Mouse (Mus musculus) kidney, postnatal 14 days (tissue): ENCODE results near the gene Cwh43.

Experiments used
- DNase-seq: peaks from one replicate; pipeline ENCODE4 v3.0.0; 2022; ENCODE audit warnings: mixed read lengths

The Cwh43 gene

DNA sequence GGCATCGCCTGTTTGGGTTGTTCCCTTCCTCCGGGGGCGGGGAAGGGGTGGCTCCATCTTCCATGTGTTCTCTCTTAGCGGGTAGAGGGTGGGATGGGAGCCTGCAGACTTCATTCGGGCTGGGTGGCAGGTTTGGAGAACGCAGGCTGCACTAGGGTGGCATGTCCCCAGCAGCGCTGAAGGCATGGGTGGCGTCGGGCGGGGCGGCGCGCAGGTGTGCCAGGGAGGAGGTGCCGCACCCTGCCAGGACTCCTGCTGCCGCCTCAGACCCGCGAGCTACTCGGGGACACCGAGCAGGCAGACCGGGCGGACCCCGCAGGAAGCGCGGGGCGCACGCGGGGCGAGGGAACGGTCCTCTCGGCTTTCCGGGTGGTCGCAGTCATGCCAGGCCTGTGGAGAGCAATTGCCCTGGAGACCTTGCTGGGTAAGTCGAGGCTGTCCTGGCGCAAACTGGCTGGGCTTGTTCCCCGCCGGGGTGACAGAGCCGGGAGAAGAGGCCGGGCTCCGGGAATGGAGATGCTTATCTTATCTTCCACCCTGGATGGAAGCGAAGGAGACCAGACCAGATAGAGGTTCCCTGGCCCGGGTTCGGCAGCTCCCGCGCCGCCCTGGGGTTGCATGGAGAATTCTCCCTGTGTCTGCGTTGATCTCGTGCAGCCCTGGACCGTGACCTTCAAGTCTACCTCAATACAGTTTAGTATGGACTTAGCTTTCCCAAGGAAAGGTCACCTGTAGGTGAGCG is at the start of gene Cwh43:
Gene Cwh43 (plus strand): TSS at position 95 of the 742 bp plus-strand sequence.
- DNase-seq: peak; percentile 24

DNA sequence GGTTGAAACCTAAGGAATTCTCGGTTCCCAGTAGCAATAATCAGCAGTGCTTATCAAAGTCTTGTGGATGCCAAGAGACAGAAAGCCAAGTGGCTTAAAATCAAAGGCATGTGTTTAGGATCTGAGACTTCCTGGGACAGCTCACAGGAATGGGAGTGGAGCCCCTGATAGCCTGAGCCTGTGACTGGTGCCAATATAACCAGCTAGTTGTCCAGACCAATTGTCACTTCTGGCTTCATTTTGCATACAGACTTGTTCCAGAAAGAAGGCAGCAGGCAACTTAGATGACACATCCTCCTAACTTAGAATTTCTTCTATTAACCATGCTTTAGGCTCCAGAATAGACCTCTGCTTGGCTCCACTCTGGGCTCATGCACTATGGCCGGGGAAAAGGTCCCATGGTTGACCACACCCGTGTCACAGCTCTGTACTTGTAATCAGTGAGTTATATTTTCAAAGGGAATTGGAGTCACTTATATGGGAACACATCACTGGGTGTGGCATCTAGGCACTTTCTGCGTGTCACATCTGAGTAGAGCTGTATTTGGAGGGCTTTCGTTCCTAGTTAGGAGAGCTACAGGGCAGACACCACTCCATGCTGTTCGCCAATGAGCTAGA is 46.6 kb upstream of the Cwh43 start:
- DNase-seq: no peak

DNA sequence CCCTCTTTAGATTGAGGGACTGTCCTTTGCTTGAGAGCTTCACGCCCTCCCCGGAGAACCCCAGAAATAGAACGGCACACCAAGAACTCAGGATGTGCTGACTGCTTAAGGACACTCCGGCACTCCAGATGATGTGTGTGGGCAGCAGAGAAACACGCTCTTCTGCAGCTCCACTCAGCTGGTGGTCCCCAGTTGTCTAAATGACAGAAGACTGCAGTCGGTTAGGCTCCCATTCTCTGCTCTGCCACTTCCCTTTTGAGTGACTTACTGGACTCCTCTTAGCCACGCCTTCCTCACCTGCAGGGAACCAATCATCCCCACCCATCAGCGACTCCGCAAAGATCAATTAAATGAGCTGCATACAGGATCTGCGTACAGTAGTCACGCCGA is 46.1 kb upstream of the Cwh43 start:
- DNase-seq: no peak

DNA sequence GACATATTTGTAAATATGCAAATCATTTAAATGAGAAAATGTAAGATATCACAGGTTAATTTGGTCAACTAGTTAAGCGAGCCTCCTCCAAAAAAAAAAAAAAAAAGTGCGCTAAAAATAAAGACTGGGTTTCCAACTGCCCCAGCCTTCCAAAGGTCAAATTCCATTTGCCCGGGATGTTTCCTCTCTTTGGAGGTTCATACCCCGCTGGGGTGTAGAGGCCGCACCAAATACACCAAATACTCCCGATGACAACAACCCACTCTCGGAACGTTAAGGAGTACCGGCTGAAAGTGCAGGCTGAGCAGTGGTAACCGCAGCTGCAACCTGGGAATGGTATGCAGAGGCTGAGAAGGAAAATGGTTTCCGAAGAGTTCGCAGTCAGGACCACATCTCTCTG is 45.6 kb upstream of the Cwh43 start:
- no peak for DNase-seq

DNA sequence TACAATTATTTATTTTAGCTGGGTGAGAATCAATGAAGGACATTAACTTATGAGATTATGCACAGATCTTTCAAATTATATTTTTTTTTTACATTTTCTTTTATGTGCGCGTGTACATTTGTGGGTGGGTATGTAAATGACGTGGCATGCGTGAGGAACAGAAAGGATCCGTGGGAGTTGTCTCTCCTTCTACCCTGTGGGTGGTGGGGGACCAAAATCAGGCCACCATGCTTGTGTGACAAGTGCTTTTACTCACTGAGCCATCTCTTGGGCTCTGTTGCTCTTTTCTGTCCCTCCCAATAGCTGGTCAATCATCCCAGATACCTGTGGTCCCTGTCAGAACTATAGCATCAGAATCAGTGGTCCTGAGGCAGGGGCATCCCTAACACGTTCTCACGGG is 43.5 kb upstream of the Cwh43 start:
- DNase-seq: no peak

DNA sequence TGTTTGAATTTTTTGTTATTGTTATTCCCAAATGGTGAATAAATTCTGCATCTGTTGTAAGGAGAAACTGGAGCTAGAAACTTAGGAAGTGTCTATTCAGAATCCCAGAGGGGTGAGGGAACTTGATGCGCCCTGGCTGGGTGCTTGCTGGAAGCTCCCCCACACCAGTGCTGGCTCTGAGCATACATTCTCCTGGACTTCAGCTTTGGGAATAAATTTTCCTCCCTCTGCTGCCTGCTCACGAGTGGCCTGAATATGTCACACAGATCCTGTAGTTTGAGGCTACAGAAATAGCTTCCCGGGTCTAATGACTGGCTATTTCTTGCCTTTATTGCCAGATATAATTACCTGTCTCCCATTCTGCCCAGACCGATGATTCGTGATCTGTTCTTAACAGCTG is 43.1 kb upstream of the Cwh43 start:
- no peak for DNase-seq

DNA sequence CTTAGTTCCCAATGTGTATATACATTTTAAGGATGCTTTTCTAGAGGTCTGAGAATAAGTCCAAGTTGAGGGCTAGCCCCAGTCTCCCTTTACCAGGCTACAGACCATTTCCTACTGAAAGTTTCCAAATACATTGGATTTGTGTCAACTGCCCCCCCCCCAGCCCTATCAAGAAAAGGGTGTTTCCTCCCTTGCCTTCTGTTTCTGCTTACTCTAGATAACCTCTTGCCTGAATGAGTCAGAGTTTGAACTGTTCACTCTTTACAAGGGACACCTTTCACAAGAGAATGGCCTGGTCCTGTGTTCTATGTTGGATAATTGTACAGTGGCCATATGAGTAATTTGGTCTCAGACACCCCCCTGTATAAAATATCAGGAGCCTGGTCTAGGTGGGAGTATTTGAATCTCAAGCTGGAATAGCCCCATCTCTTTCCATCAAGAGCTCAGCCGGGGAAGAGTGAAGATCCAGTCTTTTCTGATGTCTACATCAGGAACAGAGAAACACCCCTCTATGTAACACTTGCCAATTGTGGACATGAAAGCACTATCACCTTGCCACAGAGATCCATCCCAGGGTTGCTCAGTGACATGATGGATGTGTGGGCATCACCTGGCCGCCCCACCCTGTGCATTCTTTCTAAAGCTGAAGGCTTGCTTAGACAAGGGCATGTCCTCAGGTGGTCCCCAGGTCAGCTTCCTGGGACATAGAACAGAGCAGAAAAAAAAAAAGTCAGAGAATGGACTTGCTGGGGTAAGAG is 41.6 kb upstream of the Cwh43 start:
- no peak for DNase-seq

DNA sequence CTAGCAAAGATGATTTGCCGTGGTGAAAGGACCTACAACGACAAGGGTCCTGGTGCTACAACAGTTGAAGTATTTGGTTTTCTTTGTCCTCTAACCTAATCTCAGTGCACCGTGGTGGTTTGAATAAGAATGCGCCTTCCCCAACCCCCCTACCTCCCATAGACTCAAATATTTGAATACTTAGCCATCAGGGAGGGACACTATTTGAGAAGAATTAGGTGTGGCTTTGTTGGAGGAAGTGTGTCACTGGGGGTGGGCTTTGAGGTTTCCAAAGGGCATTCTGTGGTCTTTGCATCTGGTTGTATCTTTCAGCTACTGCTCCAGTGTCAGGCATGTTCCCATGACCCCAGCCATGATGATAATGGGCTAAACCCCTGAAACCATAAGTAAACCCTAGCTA is 38.0 kb upstream of the Cwh43 start:
- DNase-seq: no peak

DNA sequence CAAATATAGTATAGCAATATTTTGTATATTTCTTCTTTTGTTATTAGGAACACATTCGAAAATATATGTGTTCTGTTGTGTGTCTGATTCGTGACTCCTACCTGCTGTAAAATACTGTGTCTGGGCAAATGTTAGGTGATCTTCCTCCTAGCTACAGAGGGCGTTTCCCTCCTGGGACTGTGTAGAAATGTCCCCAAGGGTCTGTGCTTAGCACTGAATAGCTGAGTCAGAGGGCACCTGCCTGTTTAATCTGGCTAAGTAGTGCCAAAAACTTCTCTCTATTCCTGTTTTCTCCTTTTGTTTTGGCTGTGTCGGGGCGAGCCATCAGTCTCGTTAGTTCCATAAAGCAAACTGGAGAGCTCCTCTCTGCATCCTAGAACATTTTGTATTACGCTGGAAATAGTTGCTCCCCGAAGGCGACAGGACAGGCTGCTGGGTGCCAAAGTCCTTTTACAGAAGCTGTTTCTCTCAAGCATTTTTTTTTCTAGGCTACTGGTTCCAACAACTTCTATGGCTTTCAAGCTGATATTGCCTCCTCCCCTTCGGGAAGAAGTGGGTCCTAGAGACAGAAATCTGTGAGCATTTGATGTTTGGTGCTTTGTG is 36.9 kb upstream of the Cwh43 start:
- no peak for DNase-seq

DNA sequence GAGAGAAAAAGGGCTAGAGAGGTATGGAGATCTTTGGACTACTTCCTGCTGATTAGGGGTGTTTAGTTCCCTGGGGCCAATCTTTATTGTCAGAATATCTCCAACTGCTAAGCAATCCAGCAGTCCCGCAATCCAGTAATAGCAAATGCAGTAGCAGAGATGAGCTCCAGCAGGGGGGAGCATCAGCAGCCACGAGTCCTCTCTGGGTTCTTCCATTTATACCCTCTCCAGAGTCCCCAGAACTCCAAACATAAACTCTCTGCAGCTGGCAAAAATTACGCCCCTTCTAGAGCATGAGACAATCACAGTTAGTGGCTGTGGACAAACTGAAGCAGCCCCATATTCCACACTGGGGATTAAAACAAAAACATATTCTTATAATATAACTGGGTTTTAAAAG is 36.1 kb upstream of the Cwh43 start:
- DNase-seq: no peak

DNA sequence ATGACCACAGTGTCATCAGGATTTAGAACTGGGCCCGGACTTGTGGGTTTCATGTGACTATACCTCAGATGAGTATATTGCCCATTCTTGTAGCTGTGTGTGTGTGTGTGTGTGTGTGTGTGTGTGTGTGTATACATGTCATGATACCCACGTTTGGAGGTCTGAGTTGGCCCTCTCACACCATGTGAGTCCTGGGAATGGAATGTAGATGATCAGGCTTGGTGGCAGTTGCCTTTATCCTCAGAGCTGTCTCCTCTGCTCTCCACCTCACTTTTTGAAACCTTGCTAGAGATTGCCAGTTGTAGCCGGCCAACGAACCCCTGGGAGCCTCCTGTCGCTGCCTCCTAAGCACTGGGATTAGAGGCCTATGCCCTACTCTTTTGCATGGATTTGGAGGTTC is 33.3 kb upstream of the Cwh43 start:
- DNase-seq: no peak

DNA sequence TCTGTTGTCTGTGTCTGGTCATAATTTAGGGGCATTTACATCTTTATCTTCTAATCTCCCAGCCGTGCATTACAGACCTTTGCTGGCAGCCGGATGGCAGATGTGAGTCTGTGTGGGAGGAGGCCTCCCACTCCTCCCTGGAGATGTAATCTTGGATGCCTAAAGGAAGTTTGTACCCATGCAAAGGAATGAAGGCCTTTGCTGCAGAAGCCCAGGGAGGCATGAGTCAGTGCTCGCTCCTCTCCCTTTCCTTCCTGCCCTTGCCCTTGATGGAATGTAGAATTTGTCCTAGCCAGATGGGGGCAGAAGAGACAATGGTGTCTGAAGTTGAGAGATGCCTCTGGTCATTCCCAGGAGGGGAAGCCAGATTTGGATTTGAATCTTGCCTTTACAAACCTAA is 32.7 kb upstream of the Cwh43 start:
- no peak for DNase-seq

DNA sequence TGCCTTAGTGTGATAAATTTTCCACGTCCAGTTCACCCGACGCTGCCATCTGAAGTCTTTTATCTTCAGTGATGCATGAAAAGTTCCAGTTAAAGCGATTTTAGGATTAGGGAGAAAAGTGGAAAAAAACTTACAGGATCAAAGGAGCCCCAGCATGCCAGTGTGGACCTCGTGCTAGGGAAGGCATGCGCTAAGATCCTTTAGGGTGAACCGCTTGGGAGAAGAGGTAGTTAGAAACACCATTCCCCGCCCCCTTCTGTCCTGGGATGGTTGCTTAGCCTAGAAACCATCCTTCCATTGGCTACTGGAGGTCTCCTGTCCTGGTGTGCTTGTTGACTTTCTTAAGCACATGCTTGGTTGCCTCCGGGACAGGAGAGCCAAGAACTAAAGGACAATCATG is 29.8 kb upstream of the Cwh43 start:
- DNase-seq: no peak

DNA sequence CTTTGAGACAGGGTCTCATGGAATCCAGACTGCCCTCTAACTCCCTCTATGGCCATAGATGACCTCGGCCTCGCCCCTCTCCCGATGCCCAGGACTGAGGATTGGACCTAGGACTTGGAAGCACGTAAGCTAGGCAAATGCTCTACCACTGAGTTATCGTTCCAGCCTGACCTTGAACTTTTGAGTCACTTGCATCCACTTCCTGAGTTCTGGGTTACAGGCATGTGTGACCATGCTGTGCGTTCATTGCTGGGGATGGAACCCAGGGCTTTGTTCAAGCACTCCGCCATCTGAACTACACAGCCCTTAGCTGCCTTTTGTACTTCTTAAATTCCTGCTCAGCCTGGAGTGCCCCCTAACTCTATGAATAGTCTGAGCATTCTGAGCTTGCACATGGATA is 29.4 kb upstream of the Cwh43 start:
- DNase-seq: no peak

DNA sequence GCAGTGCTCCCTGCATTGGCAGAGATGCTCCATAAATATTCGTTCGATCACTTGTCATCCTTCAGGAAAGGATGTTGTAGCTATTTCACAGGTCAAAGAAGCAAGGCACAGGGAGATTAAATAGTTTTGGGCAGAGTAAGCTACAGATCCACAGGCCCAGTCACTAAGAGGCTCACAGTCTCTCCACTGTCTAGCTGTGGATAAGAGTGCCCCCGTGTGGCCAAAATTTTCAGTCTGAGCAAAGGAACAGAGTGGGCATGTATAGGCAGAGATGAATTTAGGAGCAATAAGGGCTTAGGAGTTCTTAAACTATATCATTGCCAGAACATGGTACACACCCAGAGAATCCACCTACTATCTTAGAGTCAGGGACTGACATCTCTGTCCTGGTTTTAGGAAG is 26.0 kb upstream of the Cwh43 start:
- DNase-seq: peak; percentile 82

DNA sequence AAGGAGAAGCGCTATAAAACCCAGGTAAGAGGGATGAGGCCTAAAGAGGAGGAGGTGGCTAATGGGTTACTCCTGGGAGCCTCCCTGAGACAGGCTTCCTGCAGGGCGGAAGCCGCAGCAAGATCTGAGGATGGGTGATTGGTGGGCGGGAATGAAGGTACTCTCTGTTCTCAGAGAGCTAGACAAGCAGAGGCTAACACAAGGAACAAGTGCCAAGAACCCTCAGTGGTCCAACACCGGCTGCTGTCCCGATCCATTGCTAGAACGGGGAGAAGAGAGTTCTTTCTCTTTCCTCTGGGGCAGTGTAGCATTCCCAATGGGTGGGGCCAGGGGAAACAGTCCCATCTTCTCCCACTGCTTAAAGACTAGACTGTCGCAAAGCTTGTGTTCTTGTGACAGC is 25.0 kb upstream of the Cwh43 start:
- DNase-seq: no peak

DNA sequence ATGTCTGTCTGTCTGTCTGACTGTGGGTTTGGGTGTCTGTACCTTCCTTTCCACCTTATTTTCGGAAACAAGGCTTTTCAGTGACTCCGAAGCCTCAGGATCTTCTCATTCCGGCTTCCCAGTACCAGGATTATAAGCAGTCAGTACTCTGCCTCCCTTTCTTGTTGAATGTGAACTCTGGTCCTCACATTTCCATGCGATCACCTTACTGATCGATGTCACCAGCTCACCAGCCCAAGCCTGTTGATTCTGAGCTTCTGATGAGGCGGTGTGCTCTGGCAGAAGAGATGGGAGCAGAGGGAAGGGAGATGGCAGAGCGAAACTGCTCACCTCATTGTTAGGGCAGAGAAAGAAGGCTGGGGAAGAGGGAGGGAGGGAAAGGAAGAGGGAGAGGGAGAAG is 24.4 kb upstream of the Cwh43 start:
- no peak for DNase-seq

DNA sequence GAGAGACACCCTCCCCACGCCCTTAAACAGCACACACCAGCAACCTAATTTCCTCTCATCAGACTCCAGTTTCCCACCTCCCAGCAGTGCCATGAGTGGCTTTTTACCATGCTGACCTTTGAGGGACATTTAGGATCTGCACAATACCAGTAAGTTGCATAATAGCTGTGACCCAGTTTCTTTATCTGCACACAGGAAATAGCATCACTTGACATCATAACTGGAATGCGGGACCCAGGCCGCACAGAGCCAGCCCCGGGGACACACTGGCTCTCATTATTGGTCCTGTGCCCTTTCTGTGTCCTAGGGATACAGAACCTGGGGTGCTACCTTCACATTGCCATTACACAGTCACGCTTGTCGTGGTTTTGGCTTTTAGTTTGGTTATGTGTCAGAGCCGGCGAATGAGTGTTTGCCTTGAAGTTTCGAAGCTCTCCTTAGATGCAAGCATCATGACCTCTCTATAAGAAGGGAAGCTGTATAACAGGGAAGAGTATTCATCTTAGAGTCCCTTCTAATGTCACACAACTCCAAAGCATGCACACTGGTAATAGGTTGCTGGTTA is 23.8 kb upstream of the Cwh43 start:
- DNase-seq: no peak

DNA sequence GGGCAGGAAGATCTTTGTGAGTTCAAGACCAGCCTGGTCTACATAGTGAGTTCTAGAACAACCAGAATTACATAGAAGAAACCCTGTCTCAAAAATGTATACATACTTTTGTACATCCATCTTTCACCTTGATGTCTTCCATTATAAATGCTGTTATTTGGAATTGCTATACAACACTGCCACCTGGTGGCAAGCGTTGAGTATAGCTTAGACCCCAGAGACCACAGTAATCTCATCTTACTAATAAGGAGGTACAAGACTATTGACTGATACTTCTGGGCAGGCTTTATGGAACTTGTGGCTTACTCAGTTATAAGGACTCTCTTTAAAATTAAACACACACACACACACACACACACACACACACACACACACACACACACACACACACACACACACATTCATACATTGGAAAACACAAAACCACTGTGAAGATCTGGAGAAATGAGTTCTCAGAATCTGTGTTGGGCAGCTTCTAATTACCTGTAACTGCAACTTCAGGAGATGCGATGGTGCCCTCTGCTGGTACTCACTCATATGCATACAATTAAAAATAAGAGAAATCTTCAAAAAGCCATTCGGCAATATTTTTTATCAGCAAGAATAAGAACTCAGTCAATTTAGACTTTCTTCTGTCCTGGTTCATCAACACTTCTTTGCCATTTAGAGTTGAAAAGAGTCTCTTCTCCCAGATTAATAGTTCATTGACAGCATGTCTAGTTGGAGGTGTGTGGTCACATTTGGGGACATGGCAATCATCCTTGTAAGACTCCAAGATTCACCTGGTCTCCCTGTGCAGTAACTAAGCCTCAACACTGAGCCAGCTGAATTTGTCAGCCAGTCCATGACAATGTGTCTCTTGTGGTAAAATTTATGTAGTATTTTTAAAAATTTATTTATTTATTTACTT is 22.9 kb upstream of the Cwh43 start:
- peak; percentile 75 for DNase-seq

DNA sequence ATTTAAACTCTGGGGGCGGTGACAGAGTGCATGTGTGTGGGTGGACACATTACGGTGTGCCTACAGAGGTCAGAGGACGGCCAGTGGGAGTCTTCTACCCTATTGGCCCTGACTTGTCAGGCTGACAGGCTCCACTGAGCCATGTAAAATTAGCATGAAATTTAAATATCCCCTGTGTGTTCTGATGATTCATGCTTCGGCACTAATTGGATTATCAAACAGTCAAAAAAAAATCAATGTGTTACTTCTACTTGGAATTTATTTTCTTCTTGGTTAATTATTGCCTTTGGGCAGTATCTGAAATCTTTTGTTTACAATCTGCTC is 22.3 kb upstream of the Cwh43 start:
- peak; percentile 25 for DNase-seq

DNA sequence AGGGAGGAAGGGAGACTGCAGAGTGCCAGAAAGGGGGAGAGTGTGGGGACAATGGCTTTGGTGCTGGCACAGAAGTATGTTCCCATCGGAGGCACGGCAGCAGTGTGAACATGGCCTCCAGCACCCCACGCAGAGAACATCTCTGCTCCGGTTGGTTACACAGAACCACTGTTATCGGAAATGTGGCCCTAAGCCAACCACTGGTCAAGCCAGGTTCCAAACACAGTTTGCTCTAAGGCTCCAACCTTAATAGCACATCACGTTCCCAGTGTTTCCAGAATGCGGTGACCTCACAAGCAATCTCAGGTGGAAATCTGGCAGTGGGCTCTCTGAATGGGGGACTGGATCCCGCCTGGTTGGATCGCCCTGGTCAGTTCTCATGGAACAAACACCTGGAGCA is 12.8 kb upstream of the Cwh43 start:
- DNase-seq: peak; percentile 29

DNA sequence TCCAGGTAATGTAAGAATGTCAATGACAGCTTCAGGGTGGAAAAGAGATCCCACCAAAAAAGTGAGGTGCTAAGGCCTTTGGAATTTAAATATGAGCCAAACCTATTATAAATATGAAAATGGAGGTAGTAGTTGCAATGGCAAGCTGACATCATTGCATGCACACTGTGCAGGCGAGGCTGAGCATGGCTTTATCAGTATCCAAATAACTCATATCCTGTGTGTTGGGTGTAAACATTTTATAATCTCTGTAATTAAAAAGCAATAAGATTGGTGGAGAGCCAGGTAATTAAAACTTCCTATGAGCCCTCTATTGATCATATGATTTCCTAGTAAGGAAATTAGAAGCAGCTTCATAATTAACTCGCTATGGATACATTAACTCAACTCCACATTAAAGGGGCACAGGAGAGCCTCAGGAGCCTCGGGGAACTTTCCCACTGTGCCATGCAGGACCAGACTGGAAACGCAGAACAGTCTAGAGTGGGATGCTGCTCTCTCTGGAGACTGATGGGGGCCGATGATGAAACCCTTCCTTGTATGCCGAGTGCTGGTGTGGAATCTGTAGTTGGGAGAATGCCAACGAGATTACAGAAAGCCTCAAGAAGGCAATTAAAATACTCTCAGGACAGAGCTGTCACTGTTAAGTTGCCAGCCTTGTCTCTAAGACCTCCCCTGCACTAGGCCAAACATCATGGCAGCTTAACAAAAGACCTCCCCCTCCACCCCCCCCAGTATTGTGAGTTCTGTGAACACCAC is 5.9 kb upstream of the Cwh43 start:
- DNase-seq: no peak
